ENCODE assay signal across 29 mouse cellular contexts in the genomic region with DNA sequence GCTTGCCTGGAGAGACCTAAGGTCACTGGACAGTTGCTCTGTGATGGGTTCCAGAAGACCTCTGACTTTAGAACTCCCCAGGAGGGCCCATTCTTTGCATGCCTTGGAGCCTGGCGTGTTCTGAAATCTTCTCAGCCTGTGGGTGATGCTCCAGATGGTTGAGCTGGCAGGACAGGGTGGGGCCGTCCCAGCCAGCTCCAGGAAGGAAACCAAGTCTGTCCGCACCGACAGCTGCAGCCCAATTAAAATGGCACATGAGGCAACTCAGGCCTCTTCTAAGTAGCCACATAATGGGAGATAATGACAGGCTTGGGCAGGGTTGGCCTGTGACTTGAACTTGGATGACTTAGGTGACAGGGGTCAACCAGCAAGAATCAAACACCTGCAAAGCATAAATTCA. TPM values are rescaled to one million over a fixed set of nuclear protein-coding genes. Genes with fewer than 3 reads are reported as not detected.
A peak's percentile ranks its signal among the peaks of the same experiment; 100 is the strongest.
DNase-seq lines count a peak whose midpoint lies in the region; ATAC-seq and TF ChIP-seq lines count a peak whose summit lies in the region.
"Had no signal": no experiment of that assay in that cellular context is flagged by ENCODE, and none has a peak within 500 bp of the region (broad histone marks: within the 10 kb centered on the region; RNA-seq: fewer than 3 reads in every experiment).

No protein-coding gene starts in this region.

- H3K36me3 ChIP-seq in embryonic facial prominence, embryonic 10.5 days (replicated peaks) = no peaks in the 10 kb centered on the region
- no peaks in the 10 kb centered on the region for H3K36me3 ChIP-seq in heart, adult 2 months (ENCODE audit: control insufficient read depth, insufficient read depth, low read length)
- H3K36me3 ChIP-seq in forebrain, postnatal 0 days (ENCODE audit: insufficient read depth) = no peaks in the 10 kb centered on the region
- H3K36me3 ChIP-seq: embryonic facial prominence, embryonic 13.5 days; forebrain, embryonic 10.5 days; forebrain, embryonic 15.5 days; hindbrain, embryonic 10.5 days; hindbrain, embryonic 15.5 days; limb, embryonic 10.5 days; limb, embryonic 15.5 days; liver, embryonic 13.5 days had no signal

- no peak overlapping the region for H3K9ac ChIP-seq in heart, adult 2 months (ENCODE audit: low read depth, low read length)
- H3K9ac ChIP-seq in forebrain, postnatal 0 days = no peak overlapping the region
- H3K9ac ChIP-seq: embryonic facial prominence, embryonic 13.5 days; forebrain, embryonic 15.5 days; hindbrain, embryonic 15.5 days; limb, embryonic 15.5 days; liver, embryonic 13.5 days had no signal

- H3K9me3 ChIP-seq in embryonic facial prominence, embryonic 10.5 days = no peaks in the 10 kb centered on the region
- no peaks in the 10 kb centered on the region for H3K9me3 ChIP-seq in forebrain, postnatal 0 days (ENCODE audit: low read length)
- H3K9me3 ChIP-seq: embryonic facial prominence, embryonic 13.5 days; forebrain, embryonic 10.5 days; forebrain, embryonic 15.5 days; hindbrain, embryonic 10.5 days; hindbrain, embryonic 15.5 days; limb, embryonic 10.5 days; limb, embryonic 15.5 days; liver, embryonic 13.5 days had no signal

- H3K4me3 ChIP-seq in embryonic facial prominence, embryonic 10.5 days = no peak overlapping the region
- no peak overlapping the region for H3K4me3 ChIP-seq in heart, adult 2 months
- H3K4me3 ChIP-seq in forebrain, postnatal 0 days (ENCODE audit: low read depth, low read length) = no peak overlapping the region
- H3K4me3 ChIP-seq: embryonic facial prominence, embryonic 13.5 days; forebrain, embryonic 10.5 days; forebrain, embryonic 15.5 days; hindbrain, embryonic 10.5 days; hindbrain, embryonic 15.5 days; limb, embryonic 10.5 days; limb, embryonic 15.5 days; liver, embryonic 13.5 days had no signal

- TF ChIP-seq EP300 in heart, adult 2 months (IDR thresholded peaks at IDR 0.05; ENCODE audit: insufficient read depth, low read depth, low read length) = no peak

- no peak overlapping the region for H3K4me2 ChIP-seq in forebrain, postnatal 0 days (ENCODE audit: low read depth)
- H3K4me2 ChIP-seq: embryonic facial prominence, embryonic 13.5 days; forebrain, embryonic 15.5 days; hindbrain, embryonic 15.5 days; limb, embryonic 15.5 days; liver, embryonic 13.5 days had no signal

- no peak for TF ChIP-seq CTCF in heart, adult 2 months (IDR thresholded peaks at IDR 0.05)
- TF ChIP-seq CTCF in forebrain, postnatal 0 days (IDR thresholded peaks at IDR 0.05; ENCODE audit: low read depth) = no peak

- peaks cover 20% of the 10 kb centered on the region for H3K4me1 ChIP-seq in embryonic facial prominence, embryonic 10.5 days
- H3K4me1 ChIP-seq in heart, adult 2 months (ENCODE audit: control insufficient read depth, insufficient read depth, low read length) = no peaks in the 10 kb centered on the region
- no peaks in the 10 kb centered on the region for H3K4me1 ChIP-seq in forebrain, postnatal 0 days (ENCODE audit: insufficient read depth)
- H3K4me1 ChIP-seq: limb, embryonic 15.5 days had no signal

- intact Hi-C loops in heart, adult 2 months (cut with DNase I) = no loop called here

- WGBS in embryonic facial prominence, embryonic 10.5 days = 50% methylated on average over 4 of the region's 4 CpGs
- WGBS in heart, adult 2 months = 36% methylated on average over 4 of the region's 4 CpGs
- 54% methylated on average over 4 of the region's 4 CpGs for WGBS in forebrain, postnatal 0 days

- DNase-seq in retina, embryonic 14.5 days (ENCODE audit: low spot score) = peak; percentile 9
- no peak for DNase-seq in retina, postnatal 1 day
- DNase-seq in embryonic facial prominence, embryonic 10.5 days (ENCODE audit: low spot score) = peak; percentile 10
- peak; percentile 6 to 50 for DNase-seq in kidney, postnatal 25 days
- no peak for DNase-seq in adrenal gland, postnatal 14 days
- DNase-seq in heart, adult 2 months = no peak
- DNase-seq in forebrain, postnatal 0 days = no peak
- DNase-seq: adrenal gland, postnatal 25 days; cerebellum, adult 11-12 months; cerebellum, adult 9-11 months; embryo, embryonic 11 days; gastrocnemius, postnatal 10 days; heart, postnatal 14 days; layer of hippocampus, postnatal 36 days; liver, embryonic 13.5 days; lung, adult 18-20 months; lung, postnatal 10 days; midbrain, embryonic 14.5 days; thymus, adult 2 months; thymus, postnatal 36 days had no signal

- no peaks in the 10 kb centered on the region for H3K27me3 ChIP-seq in embryonic facial prominence, embryonic 10.5 days (replicated peaks; ENCODE audit: low read depth, poor library complexity, severe bottlenecking)
- no peaks in the 10 kb centered on the region for H3K27me3 ChIP-seq in heart, adult 2 months (ENCODE audit: control insufficient read depth, insufficient read depth, low read length)
- H3K27me3 ChIP-seq in forebrain, postnatal 0 days (ENCODE audit: insufficient read depth, low read length) = no peaks in the 10 kb centered on the region
- H3K27me3 ChIP-seq: embryonic facial prominence, embryonic 13.5 days; forebrain, embryonic 15.5 days; hindbrain, embryonic 15.5 days; limb, embryonic 15.5 days had no signal

- ATAC-seq in forebrain, postnatal 0 days = no peak
- ATAC-seq: forebrain, embryonic 15.5 days had no signal

- H3K79me2 ChIP-seq in heart, adult 2 months (replicated peaks; ENCODE audit: control insufficient read depth, insufficient read depth, low read length) = no peaks in the 10 kb centered on the region

- no peak overlapping the region for H3K27ac ChIP-seq in embryonic facial prominence, embryonic 10.5 days (replicated peaks)
- no peak overlapping the region for H3K27ac ChIP-seq in heart, adult 2 months
- H3K27ac ChIP-seq in forebrain, postnatal 0 days (ENCODE audit: low read depth, low read length) = no peak overlapping the region
- H3K27ac ChIP-seq: embryonic facial prominence, embryonic 13.5 days; forebrain, embryonic 10.5 days; forebrain, embryonic 15.5 days; hindbrain, embryonic 10.5 days; hindbrain, embryonic 15.5 days; limb, embryonic 10.5 days; limb, embryonic 15.5 days; liver, embryonic 13.5 days; macrophage had no signal

- TF ChIP-seq POLR2A in heart, adult 2 months (IDR thresholded peaks at IDR 0.05; ENCODE audit: insufficient read depth, low read depth, low read length) = no peak

RNA-seq across cellular contexts. Expression of gene Tomm5, which starts 29.7 kb away (rescaled TPM):
- 227 and 234 TPM in 2 replicates for polyA plus RNA-seq in embryonic facial prominence, embryonic 10.5 days (2016; fragmentation: Nextera tagmentation; extraction: Ambion mirVana)
- total RNA-seq in adrenal gland, postnatal 14 days (2021) = 117 and 127 TPM in 2 replicates
- total RNA-seq in heart, adult 2 months (2021) = 100 to 1,000 TPM; 213 to 237 TPM
- polyA plus RNA-seq in heart, adult 2 months (2012; rRNA removed) = 205 and 285 TPM in 2 replicates
- 114 and 143 TPM in 2 replicates for total RNA-seq in forebrain, postnatal 0 days (2014; rRNA removed)
- polyA plus RNA-seq in forebrain, postnatal 0 days (2015; fragmentation: Nextera tagmentation; extraction: Ambion mirVana) = 208 and 264 TPM in 2 replicates

RNA-seq across cellular contexts. Expression of gene Frmpd1, which starts 47.0 kb away (rescaled TPM):
- polyA plus RNA-seq in embryonic facial prominence, embryonic 10.5 days (2016; fragmentation: Nextera tagmentation; extraction: Ambion mirVana) = 1.9 and 2.0 TPM in 2 replicates
- total RNA-seq in adrenal gland, postnatal 14 days (2021) = 6.2 and 8.4 TPM in 2 replicates
- total RNA-seq in heart, adult 2 months (2021) = under 1 TPM; 0.34 to 0.55 TPM
- 0.41 and 0.47 TPM in 2 replicates for polyA plus RNA-seq in heart, adult 2 months (2012; rRNA removed)
- 4.8 and 5.3 TPM in 2 replicates for total RNA-seq in forebrain, postnatal 0 days (2014; rRNA removed)
- polyA plus RNA-seq in forebrain, postnatal 0 days (2015; fragmentation: Nextera tagmentation; extraction: Ambion mirVana) = 1.6 and 2.7 TPM in 2 replicates
- total RNA-seq: neutrophil, adult 5-6 weeks had no signal
- polyA plus RNA-seq: macrophage had no signal

RNA-seq across cellular contexts. Expression of gene Fbxo10, which starts 53.2 kb away (rescaled TPM):
- 16.4 and 16.9 TPM in 2 replicates for polyA plus RNA-seq in embryonic facial prominence, embryonic 10.5 days (2016; fragmentation: Nextera tagmentation; extraction: Ambion mirVana)
- 7.5 and 9.2 TPM in 2 replicates for total RNA-seq in adrenal gland, postnatal 14 days (2021)
- 10 to 100 TPM in 1 of 2 experiments, 1 to 10 TPM in 1; 9.4 to 10.2 TPM for total RNA-seq in heart, adult 2 months (2021)
- polyA plus RNA-seq in heart, adult 2 months (2012; rRNA removed) = 16.7 and 22.1 TPM in 2 replicates
- 24.0 and 28.8 TPM in 2 replicates for total RNA-seq in forebrain, postnatal 0 days (2014; rRNA removed)
- 11.6 and 13.5 TPM in 2 replicates for polyA plus RNA-seq in forebrain, postnatal 0 days (2015; fragmentation: Nextera tagmentation; extraction: Ambion mirVana)

Comparison
In these comparisons a context has a peak if more than half of its experiments do, and no peak if none do; other contexts are left out.
1. DNase-seq: peak in retina, embryonic 14.5 days (single experiment), embryonic facial prominence, embryonic 10.5 days (single experiment) and kidney, postnatal 25 days (2 of 2); none in retina, postnatal 1 day (single experiment), adrenal gland, postnatal 14 days (single experiment), heart, adult 2 months (0 of 2) and forebrain, postnatal 0 days (single experiment).